Mouse (Mus musculus) neural tube, embryonic 13.5 days (tissue): ENCODE measurements at regions not wholly inside any gene's neighbourhood (a gene's known extent, or its start where the extent isn't known, plus 50 kb on each side); places are given as distances from the start of the nearest gene placed in this dataset.

Experiments
- ATAC-seq: fragments of 200-750 bp; cut with Nextera tagmentation; 2 replicates; pipeline ENCODE4 v1.8.0; 2017; ENCODE audit warnings: low read depth, mild to moderate bottlenecking, moderate TSS enrichment, moderate library complexity
- H3K27ac ChIP-seq: fragments of 300-500 bp; sonication (generic); replicated peaks from 2 replicates; pipeline ENCODE4 v1.5.1; 2015; ENCODE audit warnings: moderate library complexity, mild to moderate bottlenecking, inconsistent platforms
- H3K27me3 ChIP-seq: fragments of 300-500 bp; sonication (generic); 2 replicates; pipeline ENCODE4 v1.6.1; 2015; ENCODE audit warnings: mild to moderate bottlenecking, inconsistent platforms
- H3K36me3 ChIP-seq: fragments of 300-500 bp; sonication (generic); 2 replicates; pipeline ENCODE4 v1.6.1; 2015; ENCODE audit warnings: mild to moderate bottlenecking, inconsistent platforms
- H3K4me1 ChIP-seq: fragments of 300-500 bp; sonication (generic); replicated peaks from 2 replicates; pipeline ENCODE4 v1.6.1; 2015; ENCODE audit warnings: inconsistent platforms
- H3K4me2 ChIP-seq: fragments of 300-500 bp; sonication (generic); 2 replicates; pipeline ENCODE4 v1.6.1; 2015; ENCODE audit warnings: inconsistent platforms, mild to moderate bottlenecking, moderate library complexity
- H3K4me3 ChIP-seq: fragments of 300-500 bp; sonication (generic); 2 replicates; pipeline ENCODE4 v1.5.1; 2015; ENCODE audit warnings: mild to moderate bottlenecking, inconsistent platforms
- H3K9ac ChIP-seq: fragments of 300-500 bp; sonication (generic); 2 replicates; pipeline ENCODE4 v1.6.1; 2015; ENCODE audit warnings: moderate library complexity, mild to moderate bottlenecking, inconsistent platforms
- H3K9me3 ChIP-seq: fragments of 300-500 bp; sonication (generic); 2 replicates; pipeline ENCODE4 v1.6.1; 2016; ENCODE audit warnings: inconsistent platforms
- WGBS: fragments of 180-500 bp; shearing (Covaris S2); methylation state at CpG from one replicate; pipeline ENCODE4 v1.1.7; 2015; 5-methylcytosine and 5-hydroxymethylcytosine counted together

GRCm38 (mm10) chr11:45531044-45531626 is 320.7 kb upstream of the Clint1 start:
- ATAC-seq = no peak
- 0 out of 2 replicates have a peak, but pooled peaks cover 4% of the 10 kb centered on the region for H3K4me1 ChIP-seq

GRCm38 (mm10) chr11:45533402-45534056 is 318.3 kb upstream of the Clint1 start:
- ATAC-seq = no peak

More at GRCm38 (mm10) chr11:45531044-45531626, 320.7 kb upstream of the Clint1 start:
- no peaks in the 10 kb centered on the region for H3K36me3 ChIP-seq
- no peaks in the 10 kb centered on the region for H3K27me3 ChIP-seq
- H3K27ac ChIP-seq = no peak overlapping the region
- no peaks in the 10 kb centered on the region for H3K9me3 ChIP-seq
- 86% methylated on average over 9 of the region's 9 CpGs for WGBS
- no peak overlapping the region for H3K4me2 ChIP-seq
- no peak overlapping the region for H3K4me3 ChIP-seq
- no peak overlapping the region for H3K9ac ChIP-seq

GRCm38 (mm10) chr11:45535501-45536025 is 316.3 kb upstream of the Clint1 start:
- H3K9ac ChIP-seq = no peak overlapping the region
- ATAC-seq = no peak
- WGBS = 80% methylated on average over 8 of the region's 8 CpGs
- H3K36me3 ChIP-seq = no peaks in the 10 kb centered on the region
- no peaks in the 10 kb centered on the region for H3K9me3 ChIP-seq
- peaks cover 21% of the 10 kb centered on the region for H3K4me1 ChIP-seq
- H3K4me3 ChIP-seq = no peak overlapping the region
- no peak overlapping the region for H3K4me2 ChIP-seq
- no peak overlapping the region for H3K27ac ChIP-seq
- H3K27me3 ChIP-seq = no peaks in the 10 kb centered on the region

More at GRCm38 (mm10) chr11:45533402-45534056, 318.3 kb upstream of the Clint1 start:
- Histone ChIP-seq H3K27ac (no peak overlapping the region), H3K4me1 (peaks cover 15% of the 10 kb centered on the region), H3K4me2 (no peak overlapping the region), H3K36me3 (no peaks in the 10 kb centered on the region), H3K4me3 (no peak overlapping the region), H3K9ac (no peak overlapping the region), H3K9me3 (no peaks in the 10 kb centered on the region), H3K27me3 (no peaks in the 10 kb centered on the region)
- WGBS = 62% methylated on average over 7 of the region's 7 CpGs

GRCm38 (mm10) chr11:45538011-45538410 is 313.8 kb upstream of the Clint1 start:
- no peaks in the 10 kb centered on the region for H3K27me3 ChIP-seq
- 47% methylated on average over 7 of the region's 7 CpGs for WGBS
- no peaks in the 10 kb centered on the region for H3K9me3 ChIP-seq
- no peak overlapping the region for H3K27ac ChIP-seq
- H3K4me1 ChIP-seq = peaks cover 21% of the 10 kb centered on the region
- H3K4me2 ChIP-seq = no peak overlapping the region
- peak; percentile 69; the same call in 1 of the 2 replicates for ATAC-seq
- H3K4me3 ChIP-seq = no peak overlapping the region
- H3K36me3 ChIP-seq = no peaks in the 10 kb centered on the region
- H3K9ac ChIP-seq = no peak overlapping the region

- Histone ChIP-seq H3K4me1 (peaks cover 21% of the 10 kb centered on the region), H3K27me3 (no peaks in the 10 kb centered on the region), H3K4me3 (no peak overlapping the region), H3K9ac (no peak overlapping the region), H3K27ac (no peak overlapping the region), H3K36me3 (no peaks in the 10 kb centered on the region), H3K9me3 (no peaks in the 10 kb centered on the region), H3K4me2 (no peak overlapping the region)
- ATAC-seq = peak; percentile 89
- 45% methylated on average over 4 of the region's 4 CpGs for WGBS
These were observed 312.4 kb upstream of the Clint1 start for GRCm38 (mm10) chr11:45539459-45539858.

- 87% methylated on average over 3 of the region's 3 CpGs for WGBS
- no peak overlapping the region for H3K9ac ChIP-seq
- no peak for ATAC-seq
- H3K27me3 ChIP-seq = no peaks in the 10 kb centered on the region
- H3K4me2 ChIP-seq = no peak overlapping the region
- no peak overlapping the region for H3K4me3 ChIP-seq
- H3K36me3 ChIP-seq = no peaks in the 10 kb centered on the region
- peaks cover 12% of the 10 kb centered on the region for H3K4me1 ChIP-seq
- no peak overlapping the region for H3K27ac ChIP-seq
- H3K9me3 ChIP-seq = no peaks in the 10 kb centered on the region
These were observed 307.3 kb upstream of the Clint1 start for GRCm38 (mm10) chr11:45544531-45544930.

- 90% methylated on average over 11 of the region's 11 CpGs for WGBS
- no peaks in the 10 kb centered on the region for H3K9me3 ChIP-seq
These were observed 305.8 kb upstream of the Clint1 start for GRCm38 (mm10) chr11:45545896-45546626.

GRCm38 (mm10) chr11:45546861-45547260 is 305.0 kb upstream of the Clint1 start:
- Histone ChIP-seq H3K9ac (no peak overlapping the region), H3K36me3 (no peaks in the 10 kb centered on the region), H3K4me2 (no peak overlapping the region), H3K9me3 (no peaks in the 10 kb centered on the region), H3K27ac (no peak overlapping the region), H3K27me3 (no peaks in the 10 kb centered on the region), H3K4me1 (peaks cover 30% of the 10 kb centered on the region), H3K4me3 (no peak overlapping the region)
- WGBS = 85% methylated on average over 2 of the region's 2 CpGs
- no peak for ATAC-seq

More at GRCm38 (mm10) chr11:45545896-45546626, 305.8 kb upstream of the Clint1 start:
- H3K4me3 ChIP-seq = no peak overlapping the region
- ATAC-seq = no peak
- H3K4me1 ChIP-seq = peaks cover 27% of the 10 kb centered on the region
- H3K36me3 ChIP-seq = no peaks in the 10 kb centered on the region
- no peak overlapping the region for H3K4me2 ChIP-seq
- no peaks in the 10 kb centered on the region for H3K27me3 ChIP-seq
- H3K27ac ChIP-seq = no peak overlapping the region
- no peak overlapping the region for H3K9ac ChIP-seq

- ATAC-seq = peak; percentile 36
- Histone ChIP-seq H3K4me2 (peak overlapping the region; percentile 6; the same call in 1 of the 2 replicates), H3K4me1 (peaks cover 30% of the 10 kb centered on the region), H3K36me3 (no peaks in the 10 kb centered on the region), H3K27ac (peak overlapping the region; percentile 62), H3K9me3 (no peaks in the 10 kb centered on the region), H3K4me3 (no peak overlapping the region), H3K27me3 (no peaks in the 10 kb centered on the region), H3K9ac (no peak overlapping the region; the same call in 1 of the 2 replicates)
- 18% methylated on average over 7 of the region's 7 CpGs for WGBS
These were observed 301.5 kb upstream of the Clint1 start for GRCm38 (mm10) chr11:45550376-45550775.

GRCm38 (mm10) chr11:45577469-45578154 is 274.2 kb upstream of the Clint1 start:
- Histone ChIP-seq H3K4me2 (no peak overlapping the region), H3K27ac (peak overlapping the region; percentile 76), H3K4me3 (no peak overlapping the region), H3K9ac (no peak overlapping the region), H3K9me3 (no peaks in the 10 kb centered on the region), H3K4me1 (peaks cover 9% of the 10 kb centered on the region; the same call in 1 of the 2 replicates), H3K27me3 (no peaks in the 10 kb centered on the region), H3K36me3 (no peaks in the 10 kb centered on the region)
- peak; percentile 90 for ATAC-seq
- 31% methylated on average over 5 of the region's 5 CpGs for whole genome bisulfite sequencing

- H3K4me3 ChIP-seq = no peak overlapping the region
- WGBS = 38% methylated on average over 3 of the region's 3 CpGs
- no peaks in the 10 kb centered on the region for H3K9me3 ChIP-seq
- no peak overlapping the region for H3K9ac ChIP-seq
- no peaks in the 10 kb centered on the region for H3K36me3 ChIP-seq
- H3K4me2 ChIP-seq = no peak overlapping the region
- H3K27ac ChIP-seq = peak overlapping the region; percentile 71
- H3K27me3 ChIP-seq = no peaks in the 10 kb centered on the region
- peaks cover 23% of the 10 kb centered on the region for H3K4me1 ChIP-seq
- ATAC-seq = peak; percentile 36; the same call in 1 of the 2 replicates
These were observed 259.5 kb upstream of the Clint1 start for GRCm38 (mm10) chr11:45592335-45592734.
